Mouse (Mus musculus) fat pad, adult 2 months (tissue): Measurements from ENCODE around the gene Ston2.

ENCODE experiments used
- DNase-seq: peaks from one replicate; pipeline ENCODE4 v3.0.0-alpha.2; 2011; ENCODE audit warnings: low read depth, low spot score; ENCODE audit errors: extremely low read depth

Ston2 gene

DNA sequence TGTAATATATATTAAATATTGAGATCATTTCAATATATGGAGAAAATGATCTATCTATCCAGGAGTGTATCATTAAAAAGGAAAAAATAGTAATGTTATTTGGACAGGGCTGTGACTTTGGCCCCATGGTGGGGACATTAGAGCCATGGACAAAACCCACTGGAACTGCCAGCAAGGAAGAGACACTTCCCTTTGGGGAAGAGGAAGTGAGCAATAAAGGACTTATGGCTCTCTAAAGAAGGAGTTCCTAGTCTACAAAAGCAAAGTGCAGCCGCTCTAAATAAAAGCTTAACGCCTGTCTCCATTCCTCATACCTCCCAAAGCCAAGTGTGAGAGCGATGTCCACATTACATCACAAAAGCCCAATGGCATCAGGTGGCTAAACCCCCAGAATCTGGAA is 121.6 kb downstream of the Ston2 start:
- DNase-seq: no peak

GRCm38 (mm10) chr12:91665431-91665830 is 122.8 kb downstream of the Ston2 start:
- no peak for DNase-seq

DNA sequence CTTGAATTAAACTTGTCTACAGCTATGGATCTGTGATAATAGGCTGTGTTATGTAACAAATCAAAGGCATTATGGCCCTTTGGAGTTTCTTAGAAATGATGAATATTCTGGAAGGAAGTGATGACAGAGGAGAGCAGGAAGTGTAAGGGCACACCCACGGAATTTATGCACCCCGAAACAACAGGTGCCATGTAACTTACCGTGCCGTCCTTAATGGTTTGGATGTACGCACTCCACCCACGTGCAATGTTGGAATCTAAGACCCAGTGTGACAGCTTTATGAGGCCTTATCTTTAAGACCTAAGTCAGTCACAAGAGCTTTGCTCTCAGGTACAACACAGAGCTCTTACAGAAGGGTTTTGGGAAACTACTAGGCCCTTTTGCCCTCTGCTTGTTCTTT is 124.9 kb downstream of the Ston2 start:
- no peak for DNase-seq

GRCm38 (mm10) chr12:91662844-91663243 is 125.3 kb downstream of the Ston2 start:
- DNase-seq: no peak

GRCm38 (mm10) chr12:91660640-91661417 is 127.4 kb downstream of the Ston2 start:
- no peak for DNase-seq

GRCm38 (mm10) chr12:91654399-91655122 is 133.6 kb downstream of the Ston2 start:
- no peak for DNase-seq

- no peak for DNase-seq
Measured at GRCm38 (mm10) chr12:91648426-91648825, 139.8 kb downstream of the Ston2 start.

- peak; percentile 61 for DNase-seq
Measured at GRCm38 (mm10) chr12:91645361-91646123, 142.6 kb downstream of the Ston2 start.

- no peak for DNase-seq
Measured at GRCm38 (mm10) chr12:91643221-91643620, 145.0 kb downstream of the Ston2 start.

DNA sequence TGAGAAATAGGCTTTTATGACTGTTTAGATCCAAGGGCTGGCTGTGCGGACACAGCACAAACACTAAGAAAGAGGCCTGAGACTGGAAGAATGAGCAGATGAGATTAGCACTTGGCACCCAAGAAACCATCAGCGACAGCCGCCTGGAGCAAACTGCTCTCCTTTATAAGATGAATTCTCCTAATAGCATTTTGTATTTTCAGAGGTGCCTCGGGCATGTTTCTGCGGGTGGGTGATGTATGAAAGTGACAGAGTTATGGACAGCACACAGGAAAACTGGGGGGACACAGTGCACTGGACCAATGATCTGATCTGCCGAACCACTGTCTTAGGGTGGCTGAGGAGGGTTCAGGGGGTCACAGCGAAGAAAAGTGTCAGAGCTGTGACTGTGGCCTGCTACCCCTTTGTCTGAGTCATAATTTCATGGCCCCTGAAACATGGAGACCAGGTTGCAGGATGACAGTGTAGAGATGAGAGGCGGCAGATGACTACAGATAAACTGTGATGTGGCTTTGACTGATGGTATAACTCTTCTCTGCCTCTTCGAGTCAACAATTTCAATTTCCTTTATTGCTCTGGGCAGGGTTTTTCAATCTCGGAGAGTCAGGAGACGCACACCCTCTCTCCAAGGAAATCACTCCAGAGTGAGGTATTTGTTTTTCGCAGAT is 145.6 kb downstream of the Ston2 start:
- no peak for DNase-seq

- no peak for DNase-seq
Measured at GRCm38 (mm10) chr12:91641631-91642141, 146.5 kb downstream of the Ston2 start.

DNA sequence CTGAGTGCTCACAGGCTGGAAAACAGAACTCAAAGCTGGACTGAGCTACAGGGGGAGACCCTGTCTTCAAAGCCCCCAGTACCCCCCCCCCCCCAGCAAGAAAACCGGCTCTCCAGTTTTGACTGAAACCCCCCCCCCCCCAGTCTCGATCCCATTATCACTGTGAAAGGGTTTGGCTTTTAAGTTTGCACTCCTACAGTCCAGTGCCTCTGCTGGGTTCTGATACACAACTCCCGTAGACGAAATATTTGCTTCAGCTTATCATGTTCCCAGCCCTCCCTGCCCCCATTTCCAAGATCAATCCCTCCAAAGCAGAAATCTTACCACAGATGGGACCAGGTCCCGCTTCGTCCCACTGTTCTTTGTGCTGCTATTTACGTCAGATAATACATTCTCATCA is 147.1 kb downstream of the Ston2 start:
- no peak for DNase-seq

DNA sequence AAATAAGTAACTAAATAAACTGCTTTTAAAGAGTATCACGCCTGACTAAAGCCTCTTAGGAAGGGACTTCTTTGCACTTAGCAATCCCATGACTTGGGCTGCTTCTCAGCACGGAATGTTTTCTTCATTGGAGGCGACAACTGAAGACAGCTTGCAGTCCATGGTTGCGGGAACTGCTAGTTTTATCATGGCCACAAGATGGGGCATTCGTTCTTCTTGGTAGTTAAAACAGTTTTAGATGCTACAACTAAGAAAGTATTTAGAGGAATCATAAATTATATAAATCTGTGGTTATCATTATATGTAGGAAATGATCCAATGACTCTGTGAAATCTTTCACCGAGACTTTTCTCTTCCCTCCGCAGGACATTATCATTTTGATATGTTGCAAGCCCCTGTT is 147.5 kb downstream of the Ston2 start:
- DNase-seq: no peak

DNA sequence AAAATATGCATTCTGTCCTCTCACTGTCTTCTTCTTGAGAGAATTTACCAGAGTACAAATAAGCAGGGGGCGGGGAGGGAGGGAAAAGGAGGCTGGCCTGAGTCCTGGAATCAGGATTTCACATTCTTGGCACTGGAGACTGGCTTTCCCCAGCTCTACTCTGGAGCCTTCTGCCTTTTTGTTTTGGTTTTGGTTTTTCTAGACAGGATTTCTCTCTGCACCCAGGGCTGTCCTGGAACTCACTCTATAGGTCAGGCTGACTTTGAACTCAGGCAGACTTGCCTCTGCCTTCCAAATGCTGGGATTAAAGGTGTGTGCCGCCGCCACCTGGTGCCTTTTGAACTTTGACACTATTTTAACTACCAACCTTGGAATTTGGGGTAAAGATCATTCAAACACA is 149.8 kb downstream of the Ston2 start:
- DNase-seq: no peak

DNA sequence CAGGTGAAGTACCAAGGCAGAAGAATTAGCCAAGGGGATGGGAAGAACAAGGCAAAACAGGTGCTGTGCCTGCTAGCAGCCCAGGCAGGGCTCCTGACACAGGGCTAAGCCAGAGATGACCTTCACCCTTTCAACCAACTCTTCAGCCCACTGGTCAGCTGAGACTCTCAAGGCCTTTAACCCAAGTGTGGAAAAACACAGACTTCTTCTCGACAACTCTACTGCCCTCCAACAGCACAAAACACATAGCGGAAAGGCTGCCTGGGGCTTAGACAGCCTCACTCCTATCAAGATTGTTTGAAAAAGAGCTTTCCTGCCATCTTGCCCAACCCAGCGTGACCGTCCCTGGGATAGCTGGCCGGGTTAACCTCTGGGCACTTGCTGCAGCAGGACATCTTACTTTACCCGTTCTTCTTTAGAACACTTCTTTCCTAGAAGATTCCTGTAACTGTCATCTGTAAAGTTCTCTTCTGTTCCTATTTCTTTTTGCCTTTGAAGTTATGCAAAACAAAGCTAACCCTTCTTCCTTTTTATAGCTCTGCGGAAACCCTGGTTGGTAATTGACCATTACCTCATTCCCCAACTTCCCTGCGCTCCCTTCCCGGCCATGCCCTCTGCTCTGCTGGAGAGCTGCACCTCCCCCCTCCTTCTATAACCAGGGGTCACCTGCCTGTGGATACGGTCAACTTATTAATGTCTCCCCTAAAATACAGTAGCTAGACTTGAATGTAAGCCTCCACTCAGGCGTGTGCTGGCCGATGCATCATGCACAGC is 150.9 kb downstream of the Ston2 start:
- DNase-seq: no peak

DNA sequence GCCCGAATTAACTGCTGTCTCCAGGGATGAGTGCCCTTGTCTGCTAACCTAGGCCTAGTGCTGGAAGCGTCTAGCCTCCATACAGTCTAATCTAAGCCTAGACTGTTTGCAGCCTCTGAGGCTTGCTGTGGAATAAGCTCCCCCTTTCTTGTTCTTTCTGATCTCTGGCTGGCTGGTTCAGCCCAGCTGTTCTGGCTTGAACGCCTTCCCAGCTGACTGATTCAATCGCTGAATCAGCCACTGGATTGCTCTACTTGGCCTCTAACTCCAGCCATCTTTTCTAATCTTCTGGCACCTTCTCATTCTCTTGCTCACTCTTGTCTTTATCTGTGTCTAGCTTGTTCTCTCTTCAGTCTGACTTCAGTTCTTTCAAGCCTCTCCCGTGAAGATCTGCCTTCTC is 161.7 kb downstream of the Ston2 start:
- no peak for DNase-seq

GRCm38 (mm10) chr12:91625013-91625412 is 163.2 kb downstream of the Ston2 start:
- DNase-seq: no peak

DNA sequence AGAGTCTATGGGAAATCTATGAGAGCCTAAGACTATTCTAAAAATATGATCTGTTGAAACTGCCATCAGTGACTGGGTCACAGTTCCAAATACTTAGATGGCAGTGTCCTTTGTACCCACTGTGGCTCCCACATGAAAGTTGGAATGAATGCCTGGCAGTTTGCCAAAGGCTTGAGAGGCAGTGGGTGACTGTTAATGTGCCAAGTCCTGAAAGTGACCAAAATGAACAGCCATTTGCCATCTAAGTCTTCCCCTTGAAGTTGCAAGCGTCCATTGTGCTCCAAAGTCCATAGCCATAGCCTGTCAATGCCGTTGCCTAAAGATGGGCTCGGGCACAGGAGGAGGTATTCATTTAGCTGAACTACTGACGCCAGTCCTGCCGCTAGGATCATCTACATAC is 178.8 kb downstream of the Ston2 start:
- no peak for DNase-seq

GRCm38 (mm10) chr12:91607678-91608077 is 180.5 kb downstream of the Ston2 start:
- DNase-seq: no peak

DNA sequence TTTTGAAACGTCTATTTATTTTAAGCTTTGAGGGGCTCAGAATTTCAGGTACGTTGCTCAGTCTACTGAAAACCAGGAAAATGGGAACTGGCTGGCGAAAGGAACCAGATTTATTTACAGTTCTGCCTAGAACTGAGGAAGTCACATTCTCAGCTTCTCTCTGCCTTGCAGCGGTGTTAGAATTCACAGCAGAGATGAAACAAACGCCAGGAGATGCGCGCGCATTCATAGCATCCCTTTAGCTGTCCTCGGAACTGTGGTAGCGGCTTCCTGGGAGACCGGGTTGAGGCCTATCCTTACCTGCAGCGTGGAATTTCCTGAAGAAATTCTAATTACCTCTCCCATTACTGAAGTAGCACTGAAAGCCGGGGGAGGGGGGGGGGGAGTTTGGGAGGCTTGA is 181.5 kb downstream of the Ston2 start:
- no peak for DNase-seq
